Mouse (Mus musculus) spleen, adult 2 months (tissue): ENCODE results near the gene Il4ra.

Experiments used
- CTCF ChIP-seq: fragments of 200-500 bp; IDR thresholded peaks from 2 replicates; pipeline ENCODE4 v1.5.1; 2011; ENCODE audit warnings: mild to moderate bottlenecking, inconsistent platforms; ENCODE audit not compliant: insufficient read depth, insufficient read length, insufficient replicate concordance; ENCODE audit errors: extremely low read depth
- POLR2A ChIP-seq: fragments of 200-500 bp; IDR thresholded peaks from 2 replicates; pipeline ENCODE4 v1.6.1; 2011; ENCODE audit warnings: low read depth, low read length, inconsistent platforms

DNA sequence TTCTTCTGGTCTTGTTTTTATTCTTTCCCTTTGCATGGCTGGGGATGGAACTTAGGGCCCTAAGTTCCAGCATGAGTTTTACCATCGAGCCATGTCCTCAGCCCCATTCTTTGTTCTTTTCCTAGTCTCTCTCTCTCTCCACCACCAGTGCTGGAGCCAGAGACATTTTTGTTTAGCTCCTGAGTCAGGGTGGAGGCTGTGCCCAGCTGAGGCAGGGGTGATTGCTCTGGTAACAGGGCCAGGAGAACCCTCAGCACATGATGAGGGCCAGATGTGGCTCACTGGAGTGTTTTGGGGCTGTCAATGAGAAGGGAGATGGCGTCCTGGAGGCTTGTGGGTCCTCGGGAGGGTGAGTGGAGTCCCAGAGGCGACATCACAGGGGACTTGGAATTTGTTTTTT, 10.5 kb downstream of the Il4ra start:
- TF ChIP-seq CTCF (no peak), POLR2A (no peak)
